Mouse (Mus musculus): Measurements from ENCODE around the gene H2-Eb2. TPM values are rescaled to one million over a fixed set of nuclear protein-coding genes. Genes with fewer than 3 reads are reported as not detected.

H2-Eb2 gene
- polyA plus RNA-seq, 1 experiment, result not detected

GRCm38 (mm10) chr17:34354539-34354938, 29.1 kb downstream of the H2-Eb2 start, which contains the start of gene Btnl2:
Gene Btnl2, plus strand, starts transcription at chr17:34354822.
- TF ChIP-seq CTCF (IDR thresholded peaks at IDR 0.05; ENCODE audit: control insufficient read depth, insufficient read depth, insufficient replicate concordance, low read depth, low read length) (no peak), POLR2A (IDR thresholded peaks at IDR 0.05; ENCODE audit: control insufficient read depth, low read depth, low read length) (no peak)
- Histone ChIP-seq H3K4me3 (ENCODE audit: control insufficient read depth, low read depth, low read length) (no peak within 1 kb of the TSS), H3K27ac (ENCODE audit: control insufficient read depth, insufficient read depth, low read depth, low read length) (no peak within 1 kb of the TSS), H3K36me3 (ENCODE audit: control insufficient read depth, insufficient read depth, low read length) (no peaks in the 10 kb centered on the region), H3K4me1 (ENCODE audit: control insufficient read depth, insufficient read depth, low read length) (no peaks in the 10 kb centered on the region), H3K27me3 (ENCODE audit: control insufficient read depth, insufficient read depth, low read length) (no peaks in the 10 kb centered on the region)

- no peak overlapping the region for H3K4me3 ChIP-seq (ENCODE audit: control insufficient read depth, low read depth, low read length)
- no peaks in the 10 kb centered on the region for H3K27me3 ChIP-seq (ENCODE audit: control insufficient read depth, insufficient read depth, low read length)
- no peak overlapping the region for H3K27ac ChIP-seq (ENCODE audit: control insufficient read depth, insufficient read depth, low read depth, low read length)
- H3K4me1 ChIP-seq (ENCODE audit: control insufficient read depth, insufficient read depth, low read length), result no peaks in the 10 kb centered on the region
- H3K36me3 ChIP-seq (ENCODE audit: control insufficient read depth, insufficient read depth, low read length), result no peaks in the 10 kb centered on the region
- TF ChIP-seq POLR2A (IDR thresholded peaks at IDR 0.05; ENCODE audit: control insufficient read depth, low read depth, low read length) (no peak), CTCF (IDR thresholded peaks at IDR 0.05; ENCODE audit: control insufficient read depth, insufficient read depth, insufficient replicate concordance, low read depth, low read length) (no peak)
Measured at GRCm38 (mm10) chr17:34354940-34355339, 29.5 kb downstream of the H2-Eb2 start.

- peaks cover 6% of the 10 kb centered on the region for H3K4me1 ChIP-seq (ENCODE audit: control insufficient read depth, insufficient read depth, low read length)
- H3K4me3 ChIP-seq (ENCODE audit: control insufficient read depth, low read depth, low read length), result no peak overlapping the region
- TF ChIP-seq CTCF (IDR thresholded peaks at IDR 0.05; ENCODE audit: control insufficient read depth, insufficient read depth, insufficient replicate concordance, low read depth, low read length) (no peak), POLR2A (IDR thresholded peaks at IDR 0.05; ENCODE audit: control insufficient read depth, low read depth, low read length) (no peak)
Measured at GRCm38 (mm10) chr17:34362954-34363546, 37.6 kb downstream of the H2-Eb2 start.

GRCm38 (mm10) chr17:34363676-34364310, 38.3 kb downstream of the H2-Eb2 start:
- no peak overlapping the region for H3K27ac ChIP-seq (ENCODE audit: control insufficient read depth, insufficient read depth, low read depth, low read length)
- TF ChIP-seq CTCF (IDR thresholded peaks at IDR 0.05; ENCODE audit: control insufficient read depth, insufficient read depth, insufficient replicate concordance, low read depth, low read length) (no peak), POLR2A (IDR thresholded peaks at IDR 0.05; ENCODE audit: control insufficient read depth, low read depth, low read length) (no peak)
- no peak overlapping the region for H3K4me3 ChIP-seq (ENCODE audit: control insufficient read depth, low read depth, low read length)
- H3K27me3 ChIP-seq (ENCODE audit: control insufficient read depth, insufficient read depth, low read length), result no peaks in the 10 kb centered on the region
- H3K4me1 ChIP-seq (ENCODE audit: control insufficient read depth, insufficient read depth, low read length), result peaks cover 6% of the 10 kb centered on the region
- H3K36me3 ChIP-seq (ENCODE audit: control insufficient read depth, insufficient read depth, low read length), result no peaks in the 10 kb centered on the region

More at GRCm38 (mm10) chr17:34362954-34363546, 37.6 kb downstream of the H2-Eb2 start:
- no peak overlapping the region for H3K27ac ChIP-seq (ENCODE audit: control insufficient read depth, insufficient read depth, low read depth, low read length)
- H3K27me3 ChIP-seq (ENCODE audit: control insufficient read depth, insufficient read depth, low read length), result no peaks in the 10 kb centered on the region
- H3K36me3 ChIP-seq (ENCODE audit: control insufficient read depth, insufficient read depth, low read length), result no peaks in the 10 kb centered on the region

- Histone ChIP-seq H3K27me3 (ENCODE audit: control insufficient read depth, insufficient read depth, low read length) (no peaks in the 10 kb centered on the region), H3K36me3 (ENCODE audit: control insufficient read depth, insufficient read depth, low read length) (no peaks in the 10 kb centered on the region), H3K4me3 (ENCODE audit: control insufficient read depth, low read depth, low read length) (no peak overlapping the region), H3K27ac (ENCODE audit: control insufficient read depth, insufficient read depth, low read depth, low read length) (no peak overlapping the region), H3K4me1 (ENCODE audit: control insufficient read depth, insufficient read depth, low read length) (peaks cover 6% of the 10 kb centered on the region)
- TF ChIP-seq POLR2A (IDR thresholded peaks at IDR 0.05; ENCODE audit: control insufficient read depth, low read depth, low read length) (no peak), CTCF (IDR thresholded peaks at IDR 0.05; ENCODE audit: control insufficient read depth, insufficient read depth, insufficient replicate concordance, low read depth, low read length) (no peak)
Measured at GRCm38 (mm10) chr17:34365031-34365430, 39.6 kb downstream of the H2-Eb2 start.

GRCm38 (mm10) chr17:34370563-34370962, 45.1 kb downstream of the H2-Eb2 start:
- TF ChIP-seq CTCF (IDR thresholded peaks at IDR 0.05; ENCODE audit: control insufficient read depth, insufficient read depth, insufficient replicate concordance, low read depth, low read length) (no peak), POLR2A (IDR thresholded peaks at IDR 0.05; ENCODE audit: control insufficient read depth, low read depth, low read length) (no peak)
- H3K4me3 ChIP-seq (ENCODE audit: control insufficient read depth, low read depth, low read length), result no peak overlapping the region
- no peaks in the 10 kb centered on the region for H3K27me3 ChIP-seq (ENCODE audit: control insufficient read depth, insufficient read depth, low read length)

GRCm38 (mm10) chr17:34373055-34373709, 47.7 kb downstream of the H2-Eb2 start:
- TF ChIP-seq CTCF (IDR thresholded peaks at IDR 0.05; ENCODE audit: control insufficient read depth, insufficient read depth, insufficient replicate concordance, low read depth, low read length), result no peak
- TF ChIP-seq POLR2A (IDR thresholded peaks at IDR 0.05; ENCODE audit: control insufficient read depth, low read depth, low read length), result no peak

More at GRCm38 (mm10) chr17:34370563-34370962, 45.1 kb downstream of the H2-Eb2 start:
- Histone ChIP-seq H3K36me3 (ENCODE audit: control insufficient read depth, insufficient read depth, low read length) (no peaks in the 10 kb centered on the region), H3K27ac (ENCODE audit: control insufficient read depth, insufficient read depth, low read depth, low read length) (no peak overlapping the region), H3K4me1 (ENCODE audit: control insufficient read depth, insufficient read depth, low read length) (no peaks in the 10 kb centered on the region)

More at GRCm38 (mm10) chr17:34373055-34373709, 47.7 kb downstream of the H2-Eb2 start:
- Histone ChIP-seq H3K27ac (ENCODE audit: control insufficient read depth, insufficient read depth, low read depth, low read length) (no peak overlapping the region), H3K4me1 (ENCODE audit: control insufficient read depth, insufficient read depth, low read length) (no peaks in the 10 kb centered on the region), H3K36me3 (ENCODE audit: control insufficient read depth, insufficient read depth, low read length) (no peaks in the 10 kb centered on the region), H3K4me3 (ENCODE audit: control insufficient read depth, low read depth, low read length) (no peak overlapping the region), H3K27me3 (ENCODE audit: control insufficient read depth, insufficient read depth, low read length) (no peaks in the 10 kb centered on the region)

Data from testis, adult 2 months (tissue).